Mouse (Mus musculus) CH12.LX (cell line): ENCODE results near the gene Tyk2. TPM values are rescaled to one million over a fixed set of nuclear protein-coding genes. Genes with fewer than 3 reads are reported as not detected.
A peak's percentile ranks its signal among the peaks of the same experiment; 100 is the strongest.

Experiments used
- DNase-seq: peaks from one replicate; pipeline ENCODE4 v3.0.0-alpha.2; 2013; ENCODE audit errors: extremely low read depth
- H3K27ac ChIP-seq: 2 replicates; pipeline ENCODE4 v1.5.1; 2012; ENCODE audit warnings: low read depth, mild to moderate bottlenecking, control low read depth, moderate library complexity; ENCODE audit not compliant: insufficient read depth
- H3K27me3 ChIP-seq: replicated peaks from 2 replicates; pipeline ENCODE3; 2012; ENCODE audit warnings: inconsistent platforms
- H3K36me3 ChIP-seq, 2 experiments: replicated peaks in 1 of 2; 2 replicates each; pipeline versions ENCODE3 to v1.6.1; 2012; ENCODE audit warnings: inconsistent platforms in 1 of 2, low read length in 1 of 2, mild to moderate bottlenecking in 1 of 2, mixed read lengths in 1 of 2, moderate library complexity in 1 of 2; ENCODE audit not compliant: control insufficient read depth in 1 of 2, insufficient read depth in 1 of 2
- H3K4me1 ChIP-seq, 2 experiments: 2 replicates each; pipeline ENCODE4 v1.6.1; 2012; ENCODE audit warnings: inconsistent platforms in 1 of 2, moderate library complexity in 1 of 2; ENCODE audit not compliant: insufficient read depth in 2 of 2, control insufficient read depth in 1 of 2
- H3K4me2 ChIP-seq: 2 replicates; pipeline ENCODE4 v1.6.1; 2012; ENCODE audit warnings: low read depth, mild to moderate bottlenecking, control low read depth; ENCODE audit not compliant: poor library complexity, insufficient read depth, severe bottlenecking
- H3K4me3 ChIP-seq, 3 experiments: fragments of 150-350 bp in 1 of 3; sonication (generic) in 1 of 3; replicated peaks in 1 of 3; 2 replicates each; pipeline versions ENCODE3 to v1.5.1; 2011 to 2012; ENCODE audit warnings: low read depth in 2 of 3, low read length in 2 of 3, mild to moderate bottlenecking in 2 of 3, moderate library complexity in 2 of 3, control low read depth in 1 of 3, improper control_type of control experiment in 1 of 3, inconsistent platforms in 1 of 3, mixed read lengths in 1 of 3; ENCODE audit not compliant: poor library complexity in 1 of 3
- H3K79me2 ChIP-seq: replicated peaks from 2 replicates; pipeline ENCODE4 v1.6.1; 2012; ENCODE audit warnings: mild to moderate bottlenecking, moderate library complexity; ENCODE audit not compliant: control insufficient read depth, poor library complexity, insufficient read depth, severe bottlenecking; ENCODE audit errors: extremely low read depth
- H3K9ac ChIP-seq: 2 replicates; pipeline ENCODE4 v1.6.1; 2012; ENCODE audit warnings: low read depth, mild to moderate bottlenecking, control low read depth, moderate library complexity; ENCODE audit not compliant: insufficient read depth
- H3K9me3 ChIP-seq: replicated peaks from 2 replicates; pipeline ENCODE3; 2012; ENCODE audit warnings: low read length, inconsistent platforms, mixed read lengths
- ELF1 ChIP-seq: IDR thresholded peaks from 2 replicates; pipeline ENCODE4 v1.6.1; 2014; ENCODE audit warnings: low read depth, mild to moderate bottlenecking, inconsistent platforms, low read length, improper control_type of control experiment
- EP300 ChIP-seq: IDR thresholded peaks from 2 replicates; pipeline ENCODE4 v1.6.1; 2011; ENCODE audit warnings: low read length, improper control_type of control experiment
- ETS1 ChIP-seq: conservative IDR thresholded peaks from 2 replicates; pipeline ENCODE4 v1.6.1; 2012; ENCODE audit warnings: low read depth, mild to moderate bottlenecking, inconsistent platforms, low read length, improper control_type of control experiment, moderate library complexity
- GABPA ChIP-seq: IDR thresholded peaks from 2 replicates; pipeline ENCODE4 v1.6.1; 2012; ENCODE audit warnings: low read depth, low read length, improper control_type of control experiment, inconsistent platforms; ENCODE audit not compliant: insufficient replicate concordance
- HCFC1 ChIP-seq: IDR thresholded peaks from 2 replicates; pipeline ENCODE4 v1.6.1; 2012; ENCODE audit warnings: low read depth, mild to moderate bottlenecking, inconsistent platforms, low read length, improper control_type of control experiment
- JUN ChIP-seq: IDR thresholded peaks from 2 replicates; pipeline ENCODE4 v1.6.1; 2011; ENCODE audit warnings: low read depth, mild to moderate bottlenecking, low read length, improper control_type of control experiment, moderate library complexity; ENCODE audit not compliant: insufficient read depth
- JUND ChIP-seq: conservative IDR thresholded peaks from 2 replicates; pipeline ENCODE4 v1.6.1; 2011; ENCODE audit warnings: low read depth, low read length, improper control_type of control experiment
- KAT2A ChIP-seq: IDR thresholded peaks from 2 replicates; pipeline ENCODE4 v1.6.1; 2012; ENCODE audit warnings: low read length, improper control_type of control experiment, inconsistent platforms; ENCODE audit not compliant: insufficient replicate concordance
- MAZ ChIP-seq: IDR thresholded peaks from 2 replicates; pipeline ENCODE4 v1.6.1; 2012; ENCODE audit warnings: low read depth, mild to moderate bottlenecking, inconsistent platforms, low read length, improper control_type of control experiment, moderate library complexity
- MEF2A ChIP-seq: IDR thresholded peaks from 2 replicates; pipeline ENCODE4 v1.6.1; 2014; ENCODE audit warnings: low read depth, mild to moderate bottlenecking, inconsistent platforms, low read length, improper control_type of control experiment, borderline replicate concordance
- MXI1 ChIP-seq: IDR thresholded peaks from 2 replicates; pipeline ENCODE4 v1.6.1; 2011; ENCODE audit warnings: mild to moderate bottlenecking, low read depth, low read length, improper control_type of control experiment
- MYC ChIP-seq: IDR thresholded peaks from 2 replicates; pipeline ENCODE4 v1.6.1; 2011; ENCODE audit warnings: low read depth, mild to moderate bottlenecking, improper control_type of control experiment, low read length
- NELFE ChIP-seq: IDR thresholded peaks from 2 replicates; pipeline ENCODE4 v1.6.1; 2011; ENCODE audit warnings: low read depth, low read length, improper control_type of control experiment
- NRF1 ChIP-seq: IDR thresholded peaks from 2 replicates; pipeline ENCODE4 v1.6.1; 2014; ENCODE audit warnings: low read depth, mild to moderate bottlenecking, inconsistent platforms, low read length, improper control_type of control experiment, moderate library complexity
- PAX5 ChIP-seq: IDR thresholded peaks from 2 replicates; pipeline ENCODE4 v1.6.1; 2012; ENCODE audit warnings: low read length, inconsistent platforms, mixed read lengths
- POLR2A ChIP-seq: IDR thresholded peaks from 2 replicates; pipeline ENCODE4 v1.6.1; 2011; ENCODE audit warnings: low read depth, mild to moderate bottlenecking, improper control_type of control experiment, low read length
- RAD21 ChIP-seq: IDR thresholded peaks from 2 replicates; pipeline ENCODE4 v1.6.1; 2011; ENCODE audit warnings: low read depth, mild to moderate bottlenecking, low read length, improper control_type of control experiment, moderate library complexity
- RCOR1 ChIP-seq: conservative IDR thresholded peaks from 2 replicates; pipeline ENCODE4 v1.6.1; 2012; ENCODE audit warnings: low read depth, mild to moderate bottlenecking, inconsistent platforms, low read length, improper control_type of control experiment
- SIN3A ChIP-seq: IDR thresholded peaks from 2 replicates; pipeline ENCODE4 v1.6.1; 2012; ENCODE audit warnings: low read length, improper control_type of control experiment, inconsistent platforms
- SMC3 ChIP-seq: IDR thresholded peaks from 2 replicates; pipeline ENCODE4 v1.6.1; 2011; ENCODE audit warnings: low read depth, low read length, improper control_type of control experiment
- TCF12 ChIP-seq: IDR thresholded peaks from 2 replicates; pipeline ENCODE4 v1.6.1; 2014; ENCODE audit warnings: low read depth, mild to moderate bottlenecking, inconsistent platforms, low read length, improper control_type of control experiment
- USF2 ChIP-seq: conservative IDR thresholded peaks from 2 replicates; pipeline ENCODE4 v1.6.1; 2011; ENCODE audit warnings: low read depth, low read length, improper control_type of control experiment
- ZMIZ1 ChIP-seq: IDR thresholded peaks from 2 replicates; pipeline ENCODE4 v1.6.1; 2012; ENCODE audit warnings: low read depth, mild to moderate bottlenecking, inconsistent platforms, low read length, improper control_type of control experiment
- dilution Hi-C: fragments of 300-500 bp; cut with MboI; formaldehyde crosslinking; loops from 2 replicates; pipeline ENCODE4 v1.14.3; 2020; ENCODE audit warnings: low sequenced_read_pairs; ENCODE audit not compliant: extremely low pct_unique_long_range_greater_than_20kb, extremely low pct_ligation_motif_present
- in situ Hi-C: fragments of 300-500 bp; cut with MboI; formaldehyde crosslinking; loops from 3 replicates; pipeline ENCODE4 v1.14.3; 2019; ENCODE audit warnings: low sequenced_read_pairs, low pct_ligation_motif_present, low pct_unique_long_range_greater_than_20kb, mixed read lengths
- polyA plus RNA-seq: library from polyadenylated mRNA; unstranded; fragments of >175 nt; gene quantifications from 2 replicates; pipeline ENCODE4 v1.2.1, GENCODE M21; 2012; ENCODE audit warnings: low read depth; ENCODE audit not compliant: insufficient read length
- total RNA-seq, 2 experiments: library from RNA; depleted of rRNA; stranded (reverse); fragments of 300-350 nt in 1 of 2; fragments of >200 nt in 1 of 2; gene quantifications; 2 replicates each; pipeline ENCODE4 v1.2.3; 2012 to 2014

The Tyk2 gene
- total and polyA plus RNA-seq, 3 experiments = 40.6 to 80.0 (median 49.6) TPM

DNA sequence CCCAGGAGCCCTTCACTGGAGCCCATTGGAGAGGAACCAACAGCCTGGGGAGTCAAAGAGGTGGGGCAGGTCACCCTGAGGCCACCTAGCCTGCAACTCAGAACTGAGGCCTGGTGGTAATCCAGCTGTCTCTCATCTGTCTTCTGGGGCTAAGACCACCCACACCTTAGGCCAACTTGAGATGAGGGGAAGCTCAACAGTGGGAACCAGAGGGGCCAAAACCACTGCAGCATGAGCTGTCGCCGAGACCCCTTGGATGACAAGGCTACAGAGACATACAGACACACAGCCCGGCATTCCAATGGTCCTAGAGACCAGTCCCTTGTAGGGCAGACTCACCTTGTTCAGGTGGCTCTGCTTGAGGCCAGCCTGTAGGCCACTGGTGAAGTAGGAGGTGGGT is 55.4 kb downstream of the Tyk2 start:
- TF ChIP-seq MEF2A = no peak
- TF ChIP-seq GABPA = no peak
- TF ChIP-seq ZMIZ1 = peak; percentile 51; the same call in 1 of the 2 replicates
- no peak for TF ChIP-seq MXI1
- in situ Hi-C loops (no loop called here), dilution Hi-C loops (no loop called here)
- H3K4me1 ChIP-seq = peaks cover 8 to 24% of the 10 kb centered on the region in 2 experiments
- no peak for DNase-seq
- peaks cover 24% of the 10 kb centered on the region for H3K79me2 ChIP-seq
- no peak overlapping the region for H3K4me3 ChIP-seq
- H3K27ac ChIP-seq = no peak overlapping the region
- H3K9ac ChIP-seq = no peak overlapping the region
- H3K27me3 ChIP-seq = no peaks in the 10 kb centered on the region
- H3K4me2 ChIP-seq = no peak overlapping the region
- peaks cover 69 to 78% of the 10 kb centered on the region in 2 experiments for H3K36me3 ChIP-seq
- no peaks in the 10 kb centered on the region for H3K9me3 ChIP-seq

DNA sequence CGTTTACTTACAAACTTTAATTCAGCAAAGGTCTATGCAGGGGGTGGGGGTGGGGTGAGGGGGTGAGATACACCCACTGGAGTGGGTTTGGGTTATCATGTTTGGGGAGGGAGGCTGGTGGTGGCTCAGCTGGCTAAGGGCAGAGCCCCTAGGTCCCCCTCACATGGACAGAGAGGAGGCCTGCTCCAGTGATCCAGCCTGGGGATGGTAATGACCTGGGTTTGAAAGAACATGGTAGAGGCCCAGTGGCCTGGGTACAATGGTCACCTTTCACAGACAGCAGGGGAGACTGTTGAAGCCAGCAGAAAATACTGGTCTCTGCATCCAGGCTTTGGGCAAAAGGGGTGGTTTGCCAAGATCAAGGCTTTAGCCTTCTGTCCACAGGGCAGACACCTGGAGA is 56.9 kb downstream of the Tyk2 start:
- Histone ChIP-seq H3K4me1 (peaks cover 8 to 29% of the 10 kb centered on the region in 2 experiments), H3K9ac (peak overlapping the region; percentile 74), H3K36me3 (peaks cover 61 to 75% of the 10 kb centered on the region in 2 experiments), H3K27ac (no peak overlapping the region), H3K9me3 (no peaks in the 10 kb centered on the region), H3K27me3 (no peaks in the 10 kb centered on the region), H3K4me3 (peak overlapping the region in 1 of 3 experiments; percentile 98), H3K79me2 (peaks cover 35% of the 10 kb centered on the region), H3K4me2 (peak overlapping the region; percentile 92)
- dilution Hi-C loops (no loop called here), in situ Hi-C loops (loop anchor here (5.0 kb wide), 1 partner anchor 47 kb away; the partner anchor contains the start of gene Icam4)
- no peak for DNase-seq
- TF ChIP-seq KAT2A = no peak
- TF ChIP-seq NELFE = no peak

DNA sequence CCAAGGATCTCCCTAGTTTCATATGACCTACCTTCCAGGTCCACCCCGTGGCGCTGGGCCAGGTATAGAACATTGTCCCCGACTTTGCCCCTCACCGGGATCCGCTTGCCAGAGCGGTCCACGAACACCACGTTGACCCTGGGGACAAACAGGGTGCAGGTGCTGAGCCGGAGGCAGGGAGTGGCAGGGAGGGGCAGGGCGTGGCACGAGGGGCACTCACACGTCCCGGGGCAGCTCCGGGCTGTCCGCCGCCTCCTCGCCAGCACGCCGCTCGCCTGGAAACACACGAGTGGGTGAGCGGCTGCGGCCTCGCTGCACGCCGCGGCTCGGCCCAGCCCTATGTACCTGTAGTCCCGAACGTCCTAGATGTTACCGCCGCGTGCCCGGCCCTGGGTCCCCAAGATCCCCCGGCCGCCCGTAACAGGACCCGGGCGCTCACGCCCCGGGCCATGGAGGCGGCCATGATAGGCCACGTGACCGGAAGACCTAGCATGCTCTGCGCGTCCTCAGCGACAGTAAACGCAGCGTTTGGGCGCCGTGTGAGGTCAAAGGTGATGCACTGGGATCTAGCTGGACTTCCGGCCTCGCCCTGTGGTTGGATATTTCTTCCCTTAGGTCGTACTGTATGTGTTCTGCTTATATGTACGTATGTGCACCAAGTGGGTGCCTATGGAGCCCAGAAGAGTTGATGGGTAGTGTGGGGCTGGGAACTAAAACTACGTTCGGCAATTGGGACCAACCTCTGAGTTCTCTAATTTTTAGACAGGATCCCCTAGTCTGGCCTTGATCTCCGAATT is 57.8 kb downstream of the Tyk2 start, which contains the start of the genes Gm49373 and Fdx1l:
TSS of gene Gm49373 (minus strand) at position 53 of the 797 bp plus-strand sequence.
TSS of gene Fdx1l (minus strand) at position 571 of the 797 bp plus-strand sequence.
- peak within 1 kb of the TSS; percentile 92 for H3K4me2 ChIP-seq
- H3K9me3 ChIP-seq = no peaks in the 10 kb centered on the region
- H3K27me3 ChIP-seq = no peaks in the 10 kb centered on the region
- DNase-seq = peak; percentile 93
- peak within 1 kb of the TSS; percentile 90 to 98 (median 96) for H3K4me3 ChIP-seq
- dilution Hi-C loops = no loop called here
- H3K36me3 ChIP-seq = peaks cover 53 to 74% of the 10 kb centered on the region in 2 experiments
- H3K27ac ChIP-seq = peak within 1 kb of the TSS; percentile 68
- H3K9ac ChIP-seq = peak within 1 kb of the TSS; percentile 88
- in situ Hi-C loops = loop anchor here (5.0 kb wide), 1 partner anchor 46 kb away; the partner anchor contains the start of gene Icam4
- H3K79me2 ChIP-seq = peaks cover 35% of the 10 kb centered on the region
- H3K4me1 ChIP-seq = peaks cover 8 to 29% of the 10 kb centered on the region in 2 experiments
- TF ChIP-seq EP300 = no peak
- TF ChIP-seq MYC = peak; percentile 95
- peak; percentile 95 for TF ChIP-seq ELF1
- no peak; the same call in 1 of the 2 replicates for TF ChIP-seq GABPA
- peak; percentile 72 for TF ChIP-seq NRF1
- no peak for TF ChIP-seq JUN
- peak; percentile 82 for TF ChIP-seq TCF12
- peak; percentile 88; the same call in 1 of the 2 replicates for TF ChIP-seq KAT2A
- peak; percentile 79 for TF ChIP-seq MEF2A
- TF ChIP-seq POLR2A = peak; percentile 81
- TF ChIP-seq SIN3A = peak; percentile 92
- TF ChIP-seq MAZ = 0 out of 2 replicates have a peak, but pooled peaks have one; percentile 16
- TF ChIP-seq SMC3 = peak; percentile 26
- peak; percentile 93 for TF ChIP-seq USF2
- TF ChIP-seq PAX5 = no peak
- TF ChIP-seq JUND = 0 out of 2 replicates have a peak, but pooled peaks have one; percentile 21
- no peak for TF ChIP-seq RAD21
- no peak for TF ChIP-seq RCOR1
- peak; percentile 94 for TF ChIP-seq HCFC1
- peak; percentile 59; the same call in 1 of the 2 replicates for TF ChIP-seq ETS1
